Mouse (Mus musculus) CH12.LX (cell line): ENCODE measurements at regions not wholly inside any gene's neighbourhood (a gene's known extent, or its start where the extent isn't known, plus 50 kb on each side); places are given as distances from the start of the nearest gene placed in this dataset.

ENCODE experiments used
- DNase-seq: peaks from one replicate; pipeline ENCODE4 v3.0.0-alpha.2; 2013; ENCODE audit errors: extremely low read depth
- H3K27ac ChIP-seq: 2 replicates; pipeline ENCODE4 v1.5.1; 2012; ENCODE audit warnings: low read depth, mild to moderate bottlenecking, control low read depth, moderate library complexity; ENCODE audit not compliant: insufficient read depth
- H3K27me3 ChIP-seq: replicated peaks from 2 replicates; pipeline ENCODE3; 2012; ENCODE audit warnings: inconsistent platforms
- H3K36me3 ChIP-seq, 2 experiments: replicated peaks in 1 of 2; 2 replicates each; pipeline versions ENCODE3 to v1.6.1; 2012; ENCODE audit warnings: inconsistent platforms in 1 of 2, low read length in 1 of 2, mild to moderate bottlenecking in 1 of 2, mixed read lengths in 1 of 2, moderate library complexity in 1 of 2; ENCODE audit not compliant: control insufficient read depth in 1 of 2, insufficient read depth in 1 of 2
- H3K4me1 ChIP-seq, 2 experiments: 2 replicates each; pipeline ENCODE4 v1.6.1; 2012; ENCODE audit warnings: inconsistent platforms in 1 of 2, moderate library complexity in 1 of 2; ENCODE audit not compliant: insufficient read depth in 2 of 2, control insufficient read depth in 1 of 2
- H3K4me2 ChIP-seq: 2 replicates; pipeline ENCODE4 v1.6.1; 2012; ENCODE audit warnings: low read depth, mild to moderate bottlenecking, control low read depth; ENCODE audit not compliant: poor library complexity, insufficient read depth, severe bottlenecking
- H3K4me3 ChIP-seq, 3 experiments: fragments of 150-350 bp in 1 of 3; sonication (generic) in 1 of 3; replicated peaks in 1 of 3; 2 replicates each; pipeline versions ENCODE3 to v1.5.1; 2011 to 2012; ENCODE audit warnings: low read depth in 2 of 3, low read length in 2 of 3, mild to moderate bottlenecking in 2 of 3, moderate library complexity in 2 of 3, control low read depth in 1 of 3, improper control_type of control experiment in 1 of 3, inconsistent platforms in 1 of 3, mixed read lengths in 1 of 3; ENCODE audit not compliant: poor library complexity in 1 of 3
- H3K79me2 ChIP-seq: replicated peaks from 2 replicates; pipeline ENCODE4 v1.6.1; 2012; ENCODE audit warnings: mild to moderate bottlenecking, moderate library complexity; ENCODE audit not compliant: control insufficient read depth, poor library complexity, insufficient read depth, severe bottlenecking; ENCODE audit errors: extremely low read depth
- H3K9ac ChIP-seq: 2 replicates; pipeline ENCODE4 v1.6.1; 2012; ENCODE audit warnings: low read depth, mild to moderate bottlenecking, control low read depth, moderate library complexity; ENCODE audit not compliant: insufficient read depth
- H3K9me3 ChIP-seq: replicated peaks from 2 replicates; pipeline ENCODE3; 2012; ENCODE audit warnings: low read length, inconsistent platforms, mixed read lengths
- BHLHE40 ChIP-seq: IDR thresholded peaks from 2 replicates; pipeline ENCODE4 v1.6.1; 2011; ENCODE audit warnings: mild to moderate bottlenecking, low read depth, low read length, improper control_type of control experiment
- CHD2 ChIP-seq: IDR thresholded peaks from 2 replicates; pipeline ENCODE4 v1.6.1; 2011; ENCODE audit warnings: low read length, improper control_type of control experiment
- E2F4 ChIP-seq: IDR thresholded peaks from 2 replicates; pipeline ENCODE4 v1.6.1; 2011; ENCODE audit warnings: low read depth, low read length, improper control_type of control experiment; ENCODE audit not compliant: insufficient replicate concordance
- ELF1 ChIP-seq: IDR thresholded peaks from 2 replicates; pipeline ENCODE4 v1.6.1; 2014; ENCODE audit warnings: low read depth, mild to moderate bottlenecking, inconsistent platforms, low read length, improper control_type of control experiment
- EP300 ChIP-seq: IDR thresholded peaks from 2 replicates; pipeline ENCODE4 v1.6.1; 2011; ENCODE audit warnings: low read length, improper control_type of control experiment
- IRF4 ChIP-seq: IDR thresholded peaks from 2 replicates; pipeline ENCODE4 v1.6.1; 2014; ENCODE audit warnings: low read depth, mild to moderate bottlenecking, inconsistent platforms, low read length, improper control_type of control experiment
- JUN ChIP-seq: IDR thresholded peaks from 2 replicates; pipeline ENCODE4 v1.6.1; 2011; ENCODE audit warnings: low read depth, mild to moderate bottlenecking, low read length, improper control_type of control experiment, moderate library complexity; ENCODE audit not compliant: insufficient read depth
- JUND ChIP-seq: conservative IDR thresholded peaks from 2 replicates; pipeline ENCODE4 v1.6.1; 2011; ENCODE audit warnings: low read depth, low read length, improper control_type of control experiment
- KAT2A ChIP-seq: IDR thresholded peaks from 2 replicates; pipeline ENCODE4 v1.6.1; 2012; ENCODE audit warnings: low read length, improper control_type of control experiment, inconsistent platforms; ENCODE audit not compliant: insufficient replicate concordance
- MAFK ChIP-seq: IDR thresholded peaks from 2 replicates; pipeline ENCODE4 v1.6.1; 2011; ENCODE audit warnings: low read length, improper control_type of control experiment; ENCODE audit not compliant: insufficient replicate concordance
- MEF2A ChIP-seq: IDR thresholded peaks from 2 replicates; pipeline ENCODE4 v1.6.1; 2014; ENCODE audit warnings: low read depth, mild to moderate bottlenecking, inconsistent platforms, low read length, improper control_type of control experiment, borderline replicate concordance
- MXI1 ChIP-seq: IDR thresholded peaks from 2 replicates; pipeline ENCODE4 v1.6.1; 2011; ENCODE audit warnings: mild to moderate bottlenecking, low read depth, low read length, improper control_type of control experiment
- NELFE ChIP-seq: IDR thresholded peaks from 2 replicates; pipeline ENCODE4 v1.6.1; 2011; ENCODE audit warnings: low read depth, low read length, improper control_type of control experiment
- PAX5 ChIP-seq: IDR thresholded peaks from 2 replicates; pipeline ENCODE4 v1.6.1; 2012; ENCODE audit warnings: low read length, inconsistent platforms, mixed read lengths
- POLR2AphosphoS2 ChIP-seq: IDR thresholded peaks from 2 replicates; pipeline ENCODE4 v1.6.1; 2011; ENCODE audit warnings: low read depth, low read length, improper control_type of control experiment
- RAD21 ChIP-seq: IDR thresholded peaks from 2 replicates; pipeline ENCODE4 v1.6.1; 2011; ENCODE audit warnings: low read depth, mild to moderate bottlenecking, low read length, improper control_type of control experiment, moderate library complexity
- TBP ChIP-seq: conservative IDR thresholded peaks from 2 replicates; pipeline ENCODE4 v1.6.1; 2011; ENCODE audit warnings: low read depth, low read length, improper control_type of control experiment
- USF1 ChIP-seq: IDR thresholded peaks from 2 replicates; pipeline ENCODE4 v1.6.1; 2014; ENCODE audit warnings: low read depth, mild to moderate bottlenecking, inconsistent platforms, low read length, improper control_type of control experiment
- ZNF384 ChIP-seq: IDR thresholded peaks from 2 replicates; pipeline ENCODE4 v1.6.1; 2012; ENCODE audit warnings: low read depth, low read length, improper control_type of control experiment, inconsistent platforms
- dilution Hi-C: fragments of 300-500 bp; cut with MboI; formaldehyde crosslinking; loops from 2 replicates; pipeline ENCODE4 v1.14.3; 2020; ENCODE audit warnings: low sequenced_read_pairs; ENCODE audit not compliant: extremely low pct_unique_long_range_greater_than_20kb, extremely low pct_ligation_motif_present
- in situ Hi-C: fragments of 300-500 bp; cut with MboI; formaldehyde crosslinking; loops from 3 replicates; pipeline ENCODE4 v1.14.3; 2019; ENCODE audit warnings: low sequenced_read_pairs, low pct_ligation_motif_present, low pct_unique_long_range_greater_than_20kb, mixed read lengths

DNA sequence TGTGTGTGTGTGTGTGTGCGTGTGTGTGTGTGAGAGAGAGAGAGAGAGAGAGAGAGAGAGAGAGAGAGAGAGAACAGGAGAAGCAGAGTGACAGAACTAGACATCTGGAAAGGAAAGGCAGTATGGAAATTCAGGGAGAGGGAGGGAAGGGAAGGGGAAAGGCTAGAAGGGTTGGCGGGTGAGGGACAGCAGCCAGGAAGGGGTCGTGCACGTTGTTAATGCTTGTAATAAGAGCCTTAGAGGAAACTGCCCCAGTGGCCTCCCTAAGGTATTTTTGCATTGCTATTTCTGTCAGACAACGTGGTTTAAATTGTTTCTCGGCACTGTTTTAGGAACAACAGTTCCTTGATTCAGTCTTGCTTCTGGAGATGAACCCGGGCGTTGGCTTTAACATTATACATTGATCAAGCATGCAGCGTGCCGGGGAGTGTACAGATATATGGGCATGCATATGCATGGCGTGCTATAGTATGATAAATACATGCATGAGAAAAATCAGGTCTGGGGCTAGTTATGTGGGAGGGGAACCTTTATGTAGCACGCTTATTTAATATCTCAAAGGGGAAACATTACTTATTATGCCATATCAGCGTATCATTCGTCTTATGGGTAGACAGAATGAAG lies 52.6 kb upstream of the Ptgfrn start:
- TF ChIP-seq TBP = no peak
- TF ChIP-seq POLR2AphosphoS2 = no peak
- no peak for TF ChIP-seq KAT2A
- no peak for TF ChIP-seq MAFK
- TF ChIP-seq BHLHE40 = no peak
- TF ChIP-seq EP300 = no peak
- no peak for TF ChIP-seq ZNF384
- TF ChIP-seq RAD21 = no peak
- H3K9me3 ChIP-seq = no peaks in the 10 kb centered on the region
- H3K4me1 ChIP-seq = peaks cover 5 to 18% of the 10 kb centered on the region in 2 experiments; a peak in 3 of 4 replicates
- DNase-seq = no peak
- no peaks in the 10 kb centered on the region for H3K79me2 ChIP-seq
- no peak overlapping the region for H3K4me2 ChIP-seq
- no peaks in the 10 kb centered on the region for H3K36me3 ChIP-seq
- H3K27me3 ChIP-seq = no peaks in the 10 kb centered on the region
- H3K4me3 ChIP-seq = no peak overlapping the region
- dilution Hi-C loops = no loop called here
- H3K9ac ChIP-seq = no peak overlapping the region
- H3K27ac ChIP-seq = no peak overlapping the region
- in situ Hi-C loops = no loop called here

DNA sequence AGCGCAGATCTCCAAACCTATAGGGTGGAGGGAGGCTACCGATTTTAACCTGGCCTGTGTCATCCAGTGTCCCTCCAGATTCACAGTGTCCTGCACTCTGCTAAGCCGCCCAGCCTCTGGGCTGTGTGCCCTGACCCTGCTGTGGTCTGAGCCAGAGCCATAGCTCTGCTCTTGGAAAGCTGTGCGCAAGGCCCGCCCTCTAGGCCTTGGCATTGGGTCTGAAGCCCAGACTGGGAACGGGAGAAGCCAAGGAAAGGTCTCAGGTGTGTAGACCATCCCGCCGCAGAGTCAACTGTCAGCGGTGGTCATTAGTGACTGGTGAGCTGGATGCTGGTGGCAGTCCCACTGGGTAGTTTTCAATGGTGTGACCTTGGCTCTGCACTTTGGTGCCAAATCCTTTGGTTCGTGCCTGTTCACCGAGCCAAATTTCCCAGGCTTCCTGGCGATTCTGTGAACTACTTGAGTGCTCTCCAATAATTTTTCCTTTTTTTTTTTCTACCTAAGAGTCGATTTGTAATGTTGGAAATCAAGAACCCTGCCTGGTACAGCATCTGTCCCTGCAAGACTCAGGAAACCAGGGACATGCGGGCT lies 52.0 kb upstream of the Ptgfrn start:
- no peaks in the 10 kb centered on the region for H3K9me3 ChIP-seq
- H3K79me2 ChIP-seq = no peaks in the 10 kb centered on the region
- no peak overlapping the region for H3K9ac ChIP-seq
- dilution Hi-C loops = no loop called here
- no peak overlapping the region for H3K4me3 ChIP-seq
- no peak for TF ChIP-seq ZNF384
- TF ChIP-seq BHLHE40 = no peak
- TF ChIP-seq ELF1 = no peak
- TF ChIP-seq E2F4 = no peak
- no peak for TF ChIP-seq JUND
- TF ChIP-seq JUN = no peak
- TF ChIP-seq MXI1 = no peak
- TF ChIP-seq MEF2A = no peak
- no peak for TF ChIP-seq USF1
- TF ChIP-seq IRF4 = no peak
- TF ChIP-seq PAX5 = no peak
- TF ChIP-seq CHD2 = no peak
- no peak for TF ChIP-seq POLR2AphosphoS2
- TF ChIP-seq NELFE = no peak
- no peaks in the 10 kb centered on the region for H3K27me3 ChIP-seq
- in situ Hi-C loops = no loop called here
- H3K4me2 ChIP-seq = no peak overlapping the region
- peaks cover 5 to 18% of the 10 kb centered on the region in 2 experiments; a peak in 3 of 4 replicates for H3K4me1 ChIP-seq
- no peaks in the 10 kb centered on the region for H3K36me3 ChIP-seq
- H3K27ac ChIP-seq = no peak overlapping the region
- DNase-seq = no peak
